8 mouse cellular contexts compared by ENCODE assay signal in genomic region chr2:152396110-152397003, GRCm38 (mm10). TPM values are rescaled to one million over a fixed set of nuclear protein-coding genes. Genes with fewer than 3 reads are reported as not detected.
DNase-seq lines count a peak whose midpoint lies in the region; ATAC-seq lines count a peak whose summit lies in the region.

No protein-coding gene starts in this region.

- peak overlapping the region; percentile 95 for H3K9ac ChIP-seq in intestine, embryonic 14.5 days (ENCODE audit: low read length)

- 1% methylated on average over 37 of the region's 46 CpGs for WGBS in intestine, embryonic 14.5 days

- peaks cover 17% of the 10 kb centered on the region; the same call in 1 of the 2 replicates for H3K36me3 ChIP-seq in intestine, embryonic 14.5 days (ENCODE audit: control insufficient read depth, insufficient read depth, low read length)

- H3K27me3 ChIP-seq in intestine, embryonic 14.5 days (replicated peaks; ENCODE audit: control insufficient read depth, insufficient read depth, low read length): no peaks in the 10 kb centered on the region

- H3K4me3 ChIP-seq in intestine, embryonic 14.5 days (ENCODE audit: low read depth, low read length): peak overlapping the region; percentile 82

- intact Hi-C loops in gastrocnemius, postnatal 14 days (cut with DNase I; ENCODE audit: low total_unique reads): no loop called here
- intact Hi-C loops in left cerebral cortex, postnatal 10 days (cut with DNase I): loop anchor here (10.0 kb wide), 1 partner anchor 148 kb away; the partner anchor contains the start of gene Defb29

- H3K4me2 ChIP-seq in intestine, embryonic 14.5 days (ENCODE audit: low read length): peak overlapping the region; percentile 91

- H3K9me3 ChIP-seq in intestine, embryonic 14.5 days (ENCODE audit: control insufficient read depth, low read length): no peaks in the 10 kb centered on the region

- peak; percentile 48 for ATAC-seq in intestine, embryonic 14.5 days (replicated peaks; ENCODE audit: low FRiP score, low TSS enrichment, low read depth)
- ATAC-seq in megakaryocyte progenitor cell, adult 5-6 weeks (replicated peaks; ENCODE audit: poor library complexity): peak; percentile 60

- H3K27ac ChIP-seq in intestine, embryonic 14.5 days (ENCODE audit: low read depth): peak overlapping the region; percentile 99

- peak; percentile 66 to 68 for DNase-seq in adrenal gland, adult 18-20 months (ENCODE audit: low spot score in 2 of 2)
- peak; percentile 98 for DNase-seq in embryo, embryonic 11 days
- DNase-seq in gastrocnemius, postnatal 14 days: peak; percentile 87
- DNase-seq in intestine, embryonic 14.5 days (ENCODE audit: low spot score): peak; percentile 95
- DNase-seq in left cerebral cortex, postnatal 10 days (ENCODE audit: extremely low spot score in 1 of 2, low spot score in 2 of 2): peak; percentile 91 to 96
- peak; percentile 89 for DNase-seq in right cerebral cortex, postnatal 14 days
- DNase-seq in urinary bladder, postnatal 36 days (ENCODE audit: low spot score in 2 of 2): peak; percentile 64 to 77

- peaks cover 27% of the 10 kb centered on the region for H3K4me1 ChIP-seq in intestine, embryonic 14.5 days (replicated peaks; ENCODE audit: control insufficient read depth, insufficient read depth, low read length)

RNA-seq across cellular contexts. Expression of gene Sox12, which starts 1.5 kb away (rescaled TPM):
- total RNA-seq in adrenal gland, adult 18-20 months (2021): 1 to 10 TPM; 3.5 to 7.3 TPM
- 1 to 10 TPM; 2.9 to 4.3 TPM for total RNA-seq in gastrocnemius, postnatal 14 days (2021)
- polyA plus RNA-seq in intestine, embryonic 14.5 days (2014; fragmentation: Nextera tagmentation; extraction: Ambion mirVana): 12.1 and 13.2 TPM in 2 replicates
- 10 to 100 TPM; 35.3 to 38.0 TPM for total RNA-seq in left cerebral cortex, postnatal 10 days (2021)
- total RNA-seq in megakaryocyte progenitor cell, adult 5-6 weeks (2015): 6.8 and 9.0 TPM in 2 replicates
- 1.9 and 2.2 TPM in 2 replicates for total RNA-seq in megakaryocyte progenitor cell, adult 5-6 weeks (2017)

RNA-seq across cellular contexts. Expression of gene Zcchc3, which starts 18.5 kb away (rescaled TPM):
- total RNA-seq in adrenal gland, adult 18-20 months (2021): 1 to 10 TPM; 6.8 to 7.8 TPM
- total RNA-seq in gastrocnemius, postnatal 14 days (2021): 1 to 10 TPM; 2.7 to 3.2 TPM
- polyA plus RNA-seq in intestine, embryonic 14.5 days (2014; fragmentation: Nextera tagmentation; extraction: Ambion mirVana): 38.2 and 39.1 TPM in 2 replicates
- total RNA-seq in left cerebral cortex, postnatal 10 days (2021): 10 to 100 TPM; 10.6 to 10.9 TPM
- 5.3 and 5.7 TPM in 2 replicates for total RNA-seq in megakaryocyte progenitor cell, adult 5-6 weeks (2015)
- 2.8 and 4.1 TPM in 2 replicates for total RNA-seq in megakaryocyte progenitor cell, adult 5-6 weeks (2017)

RNA-seq across cellular contexts. Expression of gene 6820408C15Rik, which starts 19.0 kb away (rescaled TPM):
- under 1 TPM; 0.36 to 0.74 TPM for total RNA-seq in adrenal gland, adult 18-20 months (2021)
- not detected for total RNA-seq in gastrocnemius, postnatal 14 days (2021)
- polyA plus RNA-seq in intestine, embryonic 14.5 days (2014; fragmentation: Nextera tagmentation; extraction: Ambion mirVana): 0.51 and 0.86 TPM in 2 replicates
- 1 to 10 TPM; 3.4 to 3.7 TPM for total RNA-seq in left cerebral cortex, postnatal 10 days (2021)
- not detected in 2 replicates for total RNA-seq in megakaryocyte progenitor cell, adult 5-6 weeks (2015)
- 0.29 TPM in 1 of 2 replicates, not detected in the other for total RNA-seq in megakaryocyte progenitor cell, adult 5-6 weeks (2017)

RNA-seq across cellular contexts. Expression of gene Nrsn2, which starts 19.9 kb away (rescaled TPM):
- total RNA-seq in adrenal gland, adult 18-20 months (2021): 1 to 10 TPM; 5.8 to 6.7 TPM
- total RNA-seq in gastrocnemius, postnatal 14 days (2021): not detected
- polyA plus RNA-seq in intestine, embryonic 14.5 days (2014; fragmentation: Nextera tagmentation; extraction: Ambion mirVana): 3.9 and 4.5 TPM in 2 replicates
- total RNA-seq in left cerebral cortex, postnatal 10 days (2021): 10 to 100 TPM; 37.5 to 53.4 TPM
- total RNA-seq in megakaryocyte progenitor cell, adult 5-6 weeks (2015): not detected in 2 replicates
- not detected in 2 replicates for total RNA-seq in megakaryocyte progenitor cell, adult 5-6 weeks (2017)

RNA-seq across cellular contexts. Expression of gene Trib3, which starts 52.5 kb away (rescaled TPM):
- total RNA-seq in adrenal gland, adult 18-20 months (2021): 10 to 100 TPM in 1 of 2 experiments, 1 to 10 TPM in 1; 4.9 to 12.4 TPM
- 1 to 10 TPM; 1.0 to 1.6 TPM for total RNA-seq in gastrocnemius, postnatal 14 days (2021)
- 1.8 and 2.8 TPM in 2 replicates for polyA plus RNA-seq in intestine, embryonic 14.5 days (2014; fragmentation: Nextera tagmentation; extraction: Ambion mirVana)
- total RNA-seq in left cerebral cortex, postnatal 10 days (2021): 1 to 10 TPM in 1 of 2 experiments, under 1 TPM in 1; 0.49 to 1.0 TPM
- not detected in 2 replicates for total RNA-seq in megakaryocyte progenitor cell, adult 5-6 weeks (2015)
- not detected in 2 replicates for total RNA-seq in megakaryocyte progenitor cell, adult 5-6 weeks (2017)

Comparison
In these comparisons a context has a peak if more than half of its experiments do, and no peak if none do; other contexts are left out.
1. Peak in every context shown above with its lines: DNase-seq, ATAC-seq, H3K4me3 ChIP-seq and H3K27ac ChIP-seq.